14 mouse cellular contexts compared by ENCODE assay signal in genomic region chr10:91138317-91138716, GRCm38 (mm10). TPM values are rescaled to one million over a fixed set of nuclear protein-coding genes. Genes with fewer than 3 reads are reported as not detected.
DNase-seq lines count a peak whose midpoint lies in the region; ATAC-seq lines count a peak whose summit lies in the region.
"Had no signal": no experiment of that assay in that cellular context is flagged by ENCODE, and none has a peak within 500 bp of the region (broad histone marks: within the 10 kb centered on the region; RNA-seq: fewer than 3 reads in every experiment).

No protein-coding gene starts in this region.

- no peak overlapping the region for H3K27ac ChIP-seq in liver, embryonic 16.5 days (ENCODE audit: low read length)
- H3K27ac ChIP-seq in midbrain, embryonic 13.5 days, result no peak overlapping the region

- 30% methylated on average over 3 of the region's 3 CpGs for WGBS in liver, embryonic 16.5 days (ENCODE audit: insufficient replicate concordance)
- 90% methylated on average over 3 of the region's 3 CpGs for WGBS in midbrain, embryonic 13.5 days

- peak; percentile 45 for ATAC-seq in liver, embryonic 16.5 days (ENCODE audit: low read depth)
- no peak for ATAC-seq in midbrain, embryonic 13.5 days
- ATAC-seq: forebrain, embryonic 16.5 days; midbrain, embryonic 16.5 days had no signal

- H3K27me3 ChIP-seq in liver, embryonic 16.5 days (ENCODE audit: control insufficient read depth, insufficient read depth, low read depth, low read length), result no peaks in the 10 kb centered on the region
- H3K27me3 ChIP-seq in midbrain, embryonic 13.5 days, result no peaks in the 10 kb centered on the region

- peak; percentile 26 for DNase-seq in lung, postnatal 10 days
- DNase-seq in lung, postnatal 14 days, result no peak
- peak; percentile 51 for DNase-seq in c-Kit-positive CD71-negative TER-119-negative erythroid progenitor cells, embryonic 14.5 days (ENCODE audit: low read depth)
- DNase-seq in spleen, postnatal 10 days (ENCODE audit: low spot score in 2 of 2), result no peak
- no peak for DNase-seq in ovary, postnatal 14 days (ENCODE audit: low spot score)
- DNase-seq in retina, embryonic 14.5 days (ENCODE audit: low spot score), result no peak
- DNase-seq: adrenal gland, postnatal 10 days; embryo, embryonic 11 days; kidney, adult 8-10 months; right cerebral cortex, postnatal 4 days had no signal

- H3K4me2 ChIP-seq in liver, embryonic 16.5 days (ENCODE audit: low read depth, low read length), result no peak overlapping the region
- H3K4me2 ChIP-seq in midbrain, embryonic 13.5 days (replicated peaks), result no peak overlapping the region

- no peaks in the 10 kb centered on the region for H3K36me3 ChIP-seq in liver, embryonic 16.5 days (ENCODE audit: control insufficient read depth, insufficient read depth)
- no peaks in the 10 kb centered on the region for H3K36me3 ChIP-seq in midbrain, embryonic 13.5 days

- no peaks in the 10 kb centered on the region for H3K9me3 ChIP-seq in liver, embryonic 16.5 days (replicated peaks; ENCODE audit: control insufficient read depth, low read length)
- H3K9me3 ChIP-seq in midbrain, embryonic 13.5 days, result no peaks in the 10 kb centered on the region

- peaks cover 2% of the 10 kb centered on the region for H3K4me1 ChIP-seq in liver, embryonic 16.5 days (ENCODE audit: control insufficient read depth, low read depth, low read length)
- no peaks in the 10 kb centered on the region for H3K4me1 ChIP-seq in midbrain, embryonic 13.5 days (replicated peaks)

- H3K4me3 ChIP-seq in liver, embryonic 16.5 days (ENCODE audit: low read depth, low read length), result no peak overlapping the region
- H3K4me3 ChIP-seq in midbrain, embryonic 13.5 days (replicated peaks), result no peak overlapping the region

- no peak overlapping the region for H3K9ac ChIP-seq in liver, embryonic 16.5 days (ENCODE audit: low read depth, low read length)
- H3K9ac ChIP-seq in midbrain, embryonic 13.5 days (replicated peaks), result no peak overlapping the region

RNA-seq across cellular contexts. Expression of gene Slc25a3, which starts 14.5 kb away (rescaled TPM):
- polyA plus RNA-seq in liver, embryonic 16.5 days (2015; fragmentation: Nextera tagmentation; extraction: Ambion mirVana), result 184 and 186 TPM in 2 replicates
- polyA plus RNA-seq in midbrain, embryonic 13.5 days (2015; fragmentation: Nextera tagmentation; extraction: Ambion mirVana), result 469 and 478 TPM in 2 replicates

RNA-seq across cellular contexts. Expression of gene Tmpo, which starts 42.8 kb away (rescaled TPM):
- 99.2 and 101 TPM in 2 replicates for polyA plus RNA-seq in liver, embryonic 16.5 days (2015; fragmentation: Nextera tagmentation; extraction: Ambion mirVana)
- 165 and 175 TPM in 2 replicates for polyA plus RNA-seq in midbrain, embryonic 13.5 days (2015; fragmentation: Nextera tagmentation; extraction: Ambion mirVana)

RNA-seq across cellular contexts. Expression of gene Ikbip, which starts 55.6 kb away (rescaled TPM):
- 6.5 and 6.9 TPM in 2 replicates for polyA plus RNA-seq in liver, embryonic 16.5 days (2015; fragmentation: Nextera tagmentation; extraction: Ambion mirVana)
- polyA plus RNA-seq in midbrain, embryonic 13.5 days (2015; fragmentation: Nextera tagmentation; extraction: Ambion mirVana), result 15.9 and 18.7 TPM in 2 replicates

RNA-seq across cellular contexts. Expression of gene Apaf1, which starts 55.7 kb away (rescaled TPM):
- 5.8 and 7.0 TPM in 2 replicates for polyA plus RNA-seq in liver, embryonic 16.5 days (2015; fragmentation: Nextera tagmentation; extraction: Ambion mirVana)
- polyA plus RNA-seq in midbrain, embryonic 13.5 days (2015; fragmentation: Nextera tagmentation; extraction: Ambion mirVana), result 17.3 and 20.1 TPM in 2 replicates

Comparison
In these comparisons a context has a peak if more than half of its experiments do, and no peak if none do; other contexts are left out.
1. DNase-seq: peak in lung, postnatal 10 days (single experiment) and c-Kit-positive CD71-negative TER-119-negative erythroid progenitor cells, embryonic 14.5 days (single experiment); none in lung, postnatal 14 days (single experiment), spleen, postnatal 10 days (0 of 2), ovary, postnatal 14 days (single experiment) and retina, embryonic 14.5 days (single experiment).